Mouse (Mus musculus): ENCODE measurements around the gene Clcnkb.

DNA sequence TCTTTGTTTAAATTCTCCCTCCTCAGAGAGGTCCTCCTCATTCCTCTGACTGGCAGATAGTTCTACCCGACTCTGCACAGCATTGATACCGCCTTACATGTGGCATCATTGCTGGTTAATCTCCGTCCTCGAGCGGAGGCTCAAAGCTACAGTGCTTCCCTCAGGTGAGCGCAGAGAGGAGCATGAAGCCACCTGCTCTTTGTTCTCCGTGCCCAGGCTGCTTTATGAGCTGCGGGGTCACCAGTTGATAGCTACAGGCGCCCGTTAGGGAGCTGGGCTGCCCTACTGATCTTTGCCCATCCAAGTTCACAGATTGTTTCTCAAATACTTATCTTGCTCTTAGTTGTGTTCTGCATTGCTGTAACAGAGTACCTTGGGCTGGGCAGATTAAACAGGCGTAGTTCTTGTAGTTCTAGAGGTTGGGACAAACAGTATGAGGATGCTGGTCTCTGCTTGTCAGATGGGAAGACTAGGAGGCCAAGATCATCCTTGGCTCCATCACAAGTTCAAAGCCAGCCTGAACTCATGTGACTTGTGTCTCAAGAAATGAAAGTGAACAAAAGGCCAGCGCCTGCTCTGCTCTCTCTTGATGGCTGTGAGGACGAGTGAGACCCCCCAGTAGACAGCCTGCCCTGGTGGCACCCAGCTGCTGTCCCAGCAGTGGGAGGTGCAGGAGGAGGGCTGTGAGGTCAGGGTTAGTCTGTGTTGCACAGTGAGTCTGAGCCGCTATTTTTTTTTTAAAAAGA is 40.6 kb upstream of the Clcnkb start:
- TF ChIP-seq CTCF (IDR thresholded peaks at IDR 0.05 in 2 of 3, conservative IDR thresholded peaks at IDR 0.05 in 1 of 3; ENCODE audit: control insufficient read depth in 1 of 3, insufficient read depth in 1 of 3, low read depth in 2 of 3, low read length in 3 of 3, poor library complexity in 1 of 3, severe bottlenecking in 1 of 3): no peak
- no peak for TF ChIP-seq NRF1 (IDR thresholded peaks at IDR 0.05; ENCODE audit: insufficient read depth, low read depth, low read length, poor library complexity, severe bottlenecking)
- TF ChIP-seq POLR2A (IDR thresholded peaks at IDR 0.05; ENCODE audit: control insufficient read depth in 1 of 2, insufficient read depth in 1 of 2, low read depth in 1 of 2, low read length in 2 of 2, poor library complexity in 1 of 2): no peak
- no peak for TF ChIP-seq ZNF384 (IDR thresholded peaks at IDR 0.05; ENCODE audit: low read depth, low read length)
- no peak for TF ChIP-seq MAX (IDR thresholded peaks at IDR 0.05; ENCODE audit: low read length)
- TF ChIP-seq ZKSCAN1 (IDR thresholded peaks at IDR 0.05; ENCODE audit: low read depth, low read length): no peak
- no peak for TF ChIP-seq RCOR1 (IDR thresholded peaks at IDR 0.05; ENCODE audit: low read depth, low read length)
- no peak for TF ChIP-seq GATA1 (IDR thresholded peaks at IDR 0.05; ENCODE audit: low read depth, low read length)
- TF ChIP-seq MAFK (IDR thresholded peaks at IDR 0.05; ENCODE audit: borderline replicate concordance, low read depth, low read length): no peak
- no peak for TF ChIP-seq USF1 (IDR thresholded peaks at IDR 0.05; ENCODE audit: low read depth, low read length)
- no peak for TF ChIP-seq TCF12 (IDR thresholded peaks at IDR 0.05; ENCODE audit: low read depth, low read length)
- TF ChIP-seq TAL1 (IDR thresholded peaks at IDR 0.05; ENCODE audit: low read length): no peak
- TF ChIP-seq ZMIZ1 (IDR thresholded peaks at IDR 0.05; ENCODE audit: low read depth, low read length): no peak
